Mouse (Mus musculus) liver, adult (tissue): Measurements from ENCODE around the gene Cdh22.

Source experiments
- GATA4 ChIP-seq: IDR thresholded peaks from 2 replicates; pipeline ENCODE4 v1.6.1; 2014; ENCODE audit warnings: mild to moderate bottlenecking, low read length; ENCODE audit not compliant: insufficient replicate concordance

Cdh22 gene

DNA sequence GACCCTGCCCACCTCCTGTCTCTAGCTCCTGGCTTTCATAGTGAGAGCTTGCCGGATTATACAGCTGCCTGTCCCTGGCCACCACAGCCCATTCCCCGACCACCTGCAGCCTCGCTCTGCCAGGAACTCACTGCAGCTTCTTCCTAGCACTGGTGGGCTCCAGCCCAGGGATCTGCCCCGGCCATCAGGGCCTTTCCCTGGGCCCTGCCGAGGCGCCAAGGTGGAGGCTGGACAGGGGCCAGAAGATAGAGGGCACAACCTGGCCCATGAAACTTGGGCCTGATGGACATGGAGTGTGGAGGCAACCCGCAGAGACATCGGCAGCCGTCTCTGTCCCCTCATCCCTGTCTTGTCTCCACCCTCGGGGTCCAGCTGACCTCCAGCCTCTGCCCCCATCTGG is 21.6 kb upstream of the Cdh22 start:
- TF ChIP-seq GATA4 = no peak

DNA sequence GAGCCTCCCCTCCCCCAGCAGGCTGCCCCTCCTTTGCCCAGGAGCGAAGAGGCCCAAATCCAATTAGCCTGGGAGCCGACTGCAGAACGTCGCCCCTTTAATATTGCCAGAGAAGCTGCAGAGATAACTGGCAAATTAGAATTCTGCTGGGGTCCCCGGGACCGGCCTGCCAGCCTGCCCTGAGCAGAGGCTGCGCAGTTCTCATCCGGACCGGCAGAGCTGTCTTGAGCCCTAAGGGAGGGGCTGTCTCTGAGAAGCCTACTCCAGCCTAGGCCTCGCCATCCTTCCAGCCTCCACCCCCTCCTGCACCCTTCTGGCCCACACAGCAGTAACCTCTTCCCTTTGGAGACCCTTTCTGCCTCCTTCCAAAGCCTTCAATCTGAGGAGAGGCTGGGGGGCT is 19.2 kb upstream of the Cdh22 start:
- no peak for TF ChIP-seq GATA4

DNA sequence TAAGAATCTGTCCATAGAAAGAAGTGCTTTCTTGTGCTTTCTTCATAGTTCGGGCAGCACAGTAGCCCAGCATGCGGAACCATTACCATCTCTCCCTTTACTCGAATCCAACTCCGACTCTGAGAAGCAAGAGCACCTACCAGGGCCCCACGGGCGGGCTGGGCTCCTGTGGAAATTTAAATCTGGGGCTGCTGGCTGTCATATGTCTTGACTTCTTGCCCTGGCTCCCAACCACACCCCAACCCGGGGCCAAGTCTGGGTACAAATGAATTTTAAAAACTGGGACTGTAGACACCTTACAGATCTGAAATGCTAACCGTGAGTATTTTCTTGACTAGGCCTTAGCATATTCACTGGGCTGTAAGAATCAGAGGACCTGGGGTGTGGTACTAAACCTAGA is 18.6 kb upstream of the Cdh22 start:
- no peak for TF ChIP-seq GATA4

DNA sequence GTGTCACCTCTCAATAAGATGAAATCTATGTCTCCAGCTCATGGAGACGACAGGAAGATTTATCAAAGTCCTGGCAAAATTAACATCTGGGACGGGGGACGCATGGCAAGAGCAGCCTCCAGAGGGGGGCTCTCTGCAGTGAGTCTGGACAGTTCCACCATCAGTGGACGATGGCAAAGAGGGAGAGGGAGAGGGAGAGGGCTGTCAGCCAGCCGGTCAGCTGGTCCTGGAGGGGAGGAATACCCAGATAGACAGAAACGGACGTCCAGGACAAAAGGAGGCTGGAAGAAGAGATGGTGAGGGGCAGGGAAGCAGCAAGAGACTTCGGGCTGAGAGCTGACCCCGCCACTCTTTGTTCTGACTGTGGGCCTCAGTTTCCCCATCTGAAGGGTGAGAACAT is 18.1 kb upstream of the Cdh22 start:
- TF ChIP-seq GATA4 = no peak

DNA sequence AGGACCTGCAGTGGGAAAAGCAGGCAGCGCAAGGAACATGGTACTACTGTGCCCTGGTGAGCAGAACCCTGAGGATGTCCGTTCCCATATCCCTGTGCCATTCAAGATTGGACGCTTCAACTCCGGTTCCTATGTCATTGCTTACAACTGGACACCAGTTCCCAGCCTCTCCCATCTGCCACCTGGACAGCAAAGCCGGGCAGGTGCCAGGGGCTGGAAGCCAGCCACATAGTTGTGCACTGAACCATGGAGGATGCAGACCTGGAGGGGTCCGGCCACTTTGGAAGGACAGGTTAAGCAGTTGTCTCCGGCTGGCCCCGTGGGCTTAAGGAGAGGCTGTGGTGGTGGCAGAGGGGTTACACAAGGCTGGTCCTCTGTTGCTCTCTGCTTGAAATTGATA is 17.7 kb upstream of the Cdh22 start:
- TF ChIP-seq GATA4 = no peak

DNA sequence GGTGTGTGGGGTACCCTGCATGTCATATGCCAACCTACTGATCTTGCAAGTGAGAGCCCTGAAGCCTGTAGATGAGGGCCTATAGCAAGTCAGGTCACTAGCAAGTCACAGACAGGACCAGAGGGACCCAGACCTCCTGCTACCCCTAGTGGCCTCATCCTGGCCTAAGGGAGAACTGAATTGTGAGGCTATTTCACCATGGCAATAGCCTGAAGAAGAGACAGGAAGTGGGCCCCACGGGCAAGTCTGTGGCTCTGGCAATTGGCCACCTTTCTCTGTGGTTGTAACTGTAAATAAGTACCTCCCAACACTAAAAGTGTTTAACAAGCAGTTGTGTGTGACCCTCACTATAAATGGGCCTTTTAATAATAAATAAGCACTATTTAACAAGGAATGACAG is 16.2 kb upstream of the Cdh22 start:
- TF ChIP-seq GATA4 = no peak

DNA sequence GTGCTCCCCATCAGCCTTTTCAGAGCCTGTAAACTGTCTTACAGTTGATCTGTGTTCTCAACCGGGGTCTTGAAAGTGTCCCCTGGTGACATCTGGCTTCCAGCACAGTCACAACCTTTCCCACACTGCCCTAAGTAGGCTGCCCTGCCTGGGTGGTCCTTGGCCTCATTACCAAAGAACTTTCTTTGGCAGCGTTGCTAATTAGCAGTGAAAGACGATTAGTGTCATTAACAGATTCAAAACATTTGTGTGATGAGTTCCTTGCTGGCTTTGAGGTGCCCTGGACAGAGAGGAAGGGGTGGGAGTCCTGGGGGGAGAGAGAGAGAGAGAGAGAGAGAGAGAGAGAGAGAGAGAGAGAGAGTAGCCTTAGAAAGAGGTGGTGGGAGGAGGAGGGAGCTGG is 14.3 kb upstream of the Cdh22 start:
- no peak for TF ChIP-seq GATA4

DNA sequence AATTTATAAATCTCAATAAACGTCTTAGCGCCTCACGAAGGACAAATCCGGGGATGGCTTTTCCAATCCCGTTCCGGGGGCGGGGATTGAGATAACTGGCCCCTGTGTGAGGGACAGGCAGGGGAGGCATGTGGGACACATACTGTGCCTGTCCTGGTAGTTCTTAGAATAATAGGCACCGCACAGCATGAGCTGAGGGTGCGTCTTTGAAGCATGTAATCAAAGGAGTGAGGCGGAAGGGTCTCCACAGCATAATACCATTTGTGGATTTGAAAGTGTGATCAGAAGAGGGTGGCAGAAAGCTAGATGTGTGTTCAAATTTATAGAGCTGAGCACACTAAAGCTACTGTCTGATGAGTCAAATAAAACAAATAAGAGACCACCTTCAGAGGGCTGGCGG is 11.7 kb upstream of the Cdh22 start:
- TF ChIP-seq GATA4 = no peak

DNA sequence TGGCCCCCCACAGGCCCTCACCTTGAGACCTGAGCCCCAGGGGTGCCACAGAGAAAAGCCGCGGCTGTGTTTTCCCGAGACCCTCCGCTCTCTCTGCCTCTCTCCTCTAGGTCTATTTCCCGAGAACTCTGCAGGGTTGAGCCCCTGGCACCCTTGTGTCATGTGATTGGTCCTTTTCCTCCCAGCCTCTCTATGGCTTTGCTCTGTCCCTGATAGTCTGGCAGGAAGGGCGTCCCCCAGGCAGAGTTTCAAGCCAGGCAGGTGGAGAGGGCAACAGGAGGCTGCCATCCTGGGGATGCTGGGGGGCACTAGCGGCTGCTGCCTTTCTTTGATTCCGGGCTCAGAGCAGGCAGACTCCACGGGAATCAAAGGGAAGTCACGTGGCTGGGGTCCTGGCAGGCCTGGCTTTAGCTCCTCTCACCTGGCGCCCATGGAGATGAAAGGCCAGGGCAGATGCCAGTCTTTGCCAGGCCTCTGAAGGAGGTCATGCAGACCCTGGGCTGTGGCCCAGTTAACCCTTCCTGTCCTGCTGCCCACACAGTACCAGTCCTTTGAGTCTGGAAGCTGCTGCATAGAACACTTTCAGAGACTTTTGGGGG is 8.6 kb upstream of the Cdh22 start:
- TF ChIP-seq GATA4 = no peak

DNA sequence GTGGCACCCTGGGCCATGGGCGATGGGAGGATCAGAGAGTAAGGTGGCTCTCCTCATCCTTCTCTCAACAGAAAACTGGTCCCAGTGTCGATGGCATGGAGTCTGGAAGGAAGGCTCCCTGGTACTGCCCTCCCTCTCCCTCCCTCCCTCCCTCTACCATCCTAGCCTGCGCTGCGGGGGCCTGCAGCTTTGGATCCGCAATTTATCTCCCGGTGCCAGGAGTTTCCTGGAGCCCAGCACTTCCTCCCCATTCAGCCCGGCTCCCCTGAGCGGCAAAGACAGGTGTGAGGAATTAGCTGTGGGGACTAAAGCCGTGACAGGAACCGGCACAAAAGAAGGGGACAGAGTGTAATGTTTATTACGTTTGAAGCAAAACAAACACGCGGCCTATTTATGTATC is 7.9 kb upstream of the Cdh22 start:
- no peak for TF ChIP-seq GATA4

DNA sequence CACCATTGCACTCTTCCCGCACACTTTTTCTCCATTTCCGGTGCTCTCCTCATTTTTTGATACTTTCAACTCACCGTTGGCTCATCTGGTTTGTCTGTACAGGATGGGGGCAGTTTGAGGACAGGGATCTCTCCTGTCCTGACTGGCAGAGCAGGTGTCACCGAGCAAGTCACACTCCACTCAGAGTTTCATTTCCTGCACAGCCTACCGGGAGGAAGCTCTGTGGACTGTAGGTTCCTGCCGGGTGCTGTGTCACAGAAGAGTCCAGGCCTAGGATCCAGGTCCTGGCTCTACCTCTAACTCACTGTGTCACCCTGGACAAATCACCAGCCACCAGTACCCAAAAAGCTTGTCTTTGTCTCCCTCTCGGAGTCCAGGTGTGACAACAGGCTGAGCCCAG is 7.1 kb upstream of the Cdh22 start:
- no peak for TF ChIP-seq GATA4

DNA sequence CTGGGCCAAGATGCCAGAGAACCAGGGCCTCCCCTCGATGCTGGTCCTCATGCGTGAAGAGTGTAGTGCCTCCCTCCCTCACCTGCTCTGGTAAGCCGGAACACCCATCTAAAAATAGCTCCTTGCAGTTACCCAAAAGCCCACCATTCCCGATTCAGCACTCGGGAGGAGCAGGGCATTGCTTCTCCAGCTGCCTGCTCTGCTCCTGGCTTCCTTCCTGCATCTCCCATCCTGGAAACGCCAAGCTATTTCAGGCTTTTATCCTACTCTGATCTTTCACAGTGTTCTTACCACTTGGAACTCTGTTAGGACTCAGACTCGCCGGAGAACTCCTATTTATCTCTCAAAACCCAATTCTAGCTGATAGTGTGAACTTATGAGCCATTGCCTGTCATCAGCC is 5.7 kb upstream of the Cdh22 start:
- TF ChIP-seq GATA4 = no peak

DNA sequence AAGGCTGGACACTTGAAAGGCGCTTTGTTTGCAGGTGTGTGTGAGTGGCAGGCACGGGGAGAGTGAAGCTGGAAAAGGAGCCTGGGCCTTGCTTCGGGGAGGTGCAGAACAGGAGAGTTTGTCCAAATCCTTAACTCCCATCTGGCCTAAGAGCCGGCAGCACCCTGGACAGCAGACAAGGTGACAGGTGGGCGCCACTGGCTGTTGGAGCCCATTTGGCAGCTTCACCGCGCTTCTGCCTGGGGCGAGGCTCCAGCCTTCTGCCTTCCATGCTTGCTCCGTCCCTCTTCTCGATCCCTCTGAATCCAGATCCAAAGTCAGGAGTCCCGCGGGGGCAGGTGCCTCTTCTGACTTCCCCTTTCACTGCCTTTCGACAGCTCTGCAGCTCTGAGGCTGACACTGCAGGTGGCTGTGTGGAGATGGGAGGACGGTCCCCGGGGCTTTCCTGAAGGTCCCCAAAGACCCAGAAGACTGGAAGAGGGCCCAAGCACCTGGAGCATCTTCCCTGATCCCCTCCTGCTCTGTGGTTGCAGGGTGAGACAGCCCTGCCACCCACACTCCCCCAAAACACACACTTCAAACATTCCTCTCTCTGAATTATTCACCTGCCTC is 5.0 kb upstream of the Cdh22 start:
- no peak for TF ChIP-seq GATA4

DNA sequence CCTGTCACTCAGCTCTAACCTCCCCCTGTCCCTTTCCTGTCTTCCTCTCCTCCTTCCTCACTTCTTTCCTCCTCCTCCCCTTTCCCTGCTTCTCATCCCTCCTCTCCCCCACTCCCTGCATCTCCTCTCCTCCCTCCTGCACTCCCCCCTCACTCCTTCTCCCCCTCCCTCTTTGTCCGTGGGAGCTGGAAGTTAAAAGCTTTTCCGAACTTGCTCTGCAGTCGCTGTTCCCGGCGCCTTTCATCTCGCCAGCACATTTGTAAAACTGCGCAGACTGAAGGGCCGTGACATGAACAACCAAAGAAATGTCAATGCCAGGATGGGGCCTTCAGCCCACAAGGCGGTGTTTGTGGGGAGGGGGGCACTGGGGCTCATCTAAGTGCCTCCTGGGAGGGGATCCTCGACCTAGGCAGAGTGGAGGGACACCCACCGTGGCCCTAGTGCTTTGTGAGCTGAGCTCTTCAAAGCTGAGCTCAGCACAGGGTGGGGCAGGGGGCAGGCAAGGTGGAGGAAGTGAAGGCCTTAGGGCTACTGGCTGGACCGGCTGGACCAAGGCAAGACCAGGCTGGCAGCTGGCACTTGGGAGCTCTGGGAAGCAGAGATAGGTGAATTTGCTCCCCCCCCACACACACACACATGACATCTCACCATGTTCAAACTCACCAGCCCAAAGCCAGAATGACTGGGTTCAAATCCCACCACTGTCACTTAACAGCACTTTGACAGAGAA is 3.9 kb upstream of the Cdh22 start:
- TF ChIP-seq GATA4 = no peak

DNA sequence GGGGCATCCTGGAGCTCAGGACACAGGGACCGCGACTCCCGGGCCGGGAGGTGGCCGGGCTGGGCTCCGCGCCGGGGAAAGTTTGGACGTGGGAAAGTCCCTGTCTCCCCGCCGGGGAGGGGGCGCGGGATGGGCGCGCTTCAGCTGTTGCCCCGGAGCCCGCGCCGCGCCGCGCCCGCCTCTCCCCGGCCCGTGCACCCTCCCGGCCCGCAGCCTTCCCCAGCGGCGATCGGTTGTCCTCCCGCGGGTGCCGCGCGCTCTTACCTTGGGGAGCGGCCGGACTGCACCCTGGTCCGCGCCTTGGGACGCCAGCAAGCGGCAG is 401 bp downstream of the Cdh22 start:
- TF ChIP-seq GATA4 = no peak

DNA sequence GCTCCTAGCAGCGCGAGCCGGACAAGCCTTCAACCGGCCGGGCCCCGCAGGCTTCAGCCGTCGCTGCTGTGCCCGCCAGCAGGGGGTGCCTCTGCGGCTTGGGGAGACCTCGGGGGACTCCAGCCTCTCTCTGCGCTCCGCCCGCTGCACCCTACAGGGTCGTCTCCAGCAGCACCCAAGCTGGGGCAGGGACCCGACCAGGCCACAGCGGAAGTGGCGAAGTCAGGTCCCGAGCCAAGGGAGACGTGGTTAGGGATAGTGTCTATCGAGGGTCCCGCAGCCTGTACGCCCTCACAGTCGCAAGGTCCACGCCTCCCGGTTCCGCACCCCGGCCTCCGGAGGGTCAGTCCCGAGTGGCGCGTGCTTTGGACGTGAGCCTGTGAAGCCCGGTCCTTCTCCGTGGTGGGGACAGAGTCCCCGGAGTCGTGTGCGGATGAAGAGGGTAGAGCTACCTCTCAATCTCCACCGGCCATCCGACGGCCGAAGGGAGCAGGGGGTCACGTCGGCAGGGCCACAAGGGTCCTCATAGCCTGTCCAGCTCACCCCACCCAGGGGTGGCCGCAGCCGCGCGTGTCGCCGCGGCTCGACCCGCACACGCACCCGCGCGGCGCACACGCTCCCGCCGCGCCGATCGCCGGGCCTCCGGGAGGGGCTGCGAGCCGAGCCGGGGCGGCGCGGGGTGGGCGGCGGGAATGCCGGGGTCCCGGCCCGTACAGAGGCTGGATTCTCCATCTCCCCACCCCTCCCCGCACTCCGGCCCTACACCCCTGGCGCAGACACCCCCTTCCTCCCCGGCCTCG is 962 bp downstream of the Cdh22 start:
- no peak for TF ChIP-seq GATA4

DNA sequence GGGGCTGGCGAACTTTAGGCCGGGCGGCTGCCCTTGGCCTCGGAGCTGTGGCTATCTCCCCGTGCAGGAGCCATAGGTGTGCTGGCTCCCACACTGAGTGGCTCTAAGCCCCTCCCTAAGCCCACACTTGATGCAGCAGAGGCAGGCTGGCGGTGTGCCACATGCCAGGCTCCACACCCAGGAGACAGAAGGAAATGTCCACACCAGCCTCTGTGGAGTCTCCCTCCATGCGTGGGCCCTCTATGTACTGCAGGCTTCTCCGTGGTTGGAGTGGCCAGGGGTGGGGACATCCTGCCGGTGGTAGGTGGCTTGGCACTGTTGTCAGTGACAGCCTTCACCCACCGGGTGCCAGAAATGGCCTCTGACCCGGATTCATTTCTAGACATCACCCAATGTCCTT is 5.6 kb downstream of the Cdh22 start:
- TF ChIP-seq GATA4 = no peak

DNA sequence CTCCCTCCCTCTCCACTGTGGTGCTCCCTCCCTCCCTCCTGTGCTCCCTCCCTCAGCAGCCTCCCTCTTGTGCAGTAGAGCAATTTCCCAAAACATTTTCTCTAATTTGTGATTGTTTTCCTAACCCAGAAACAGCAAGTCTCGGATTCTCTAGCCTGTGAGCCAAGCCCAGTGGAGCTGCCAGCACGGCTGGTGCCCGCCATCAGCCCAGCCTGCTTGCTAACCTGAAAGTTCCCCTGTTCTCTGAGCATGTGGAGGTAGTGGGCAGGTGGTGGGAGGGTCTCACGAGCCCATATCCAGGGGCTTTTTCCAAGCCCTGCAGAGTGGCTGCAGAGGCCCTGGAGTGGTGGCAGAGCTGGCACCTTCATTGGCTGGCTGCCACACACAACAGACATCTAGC is 10.8 kb downstream of the Cdh22 start:
- no peak for TF ChIP-seq GATA4
